Mouse (Mus musculus) liver, postnatal 0 days (tissue): Measurements from ENCODE around the gene Bdp1. TPM values are rescaled to one million over a fixed set of nuclear protein-coding genes. Genes with fewer than 3 reads are reported as not detected.

Experiments
- ATAC-seq: fragments of 200-750 bp; cut with Nextera tagmentation; 2 replicates; pipeline ENCODE4 v1.8.0; 2017; ENCODE audit warnings: mild to moderate bottlenecking, moderate library complexity
- DNase-seq: peaks from one replicate; pipeline ENCODE4 v3.0.0-alpha.2; 2016
- H3K27ac ChIP-seq: fragments of 300-500 bp; sonication (generic); 2 replicates; pipeline ENCODE4 v1.5.1; 2014; ENCODE audit warnings: antibody characterized with exemption, moderate library complexity, mild to moderate bottlenecking, low read depth
- H3K27me3 ChIP-seq: fragments of 300-500 bp; sonication (generic); 2 replicates; pipeline ENCODE4 v1.6.1; 2014; ENCODE audit warnings: low read length, control low read depth, mixed read lengths; ENCODE audit not compliant: insufficient read depth
- H3K36me3 ChIP-seq: fragments of 300-500 bp; sonication (generic); replicated peaks from 2 replicates; pipeline ENCODE4 v1.6.1; 2014; ENCODE audit warnings: mild to moderate bottlenecking, control low read depth, low read length, moderate library complexity, mixed read lengths; ENCODE audit not compliant: insufficient read depth
- H3K4me1 ChIP-seq: fragments of 300-500 bp; sonication (generic); 2 replicates; pipeline ENCODE4 v1.6.1; 2014; ENCODE audit warnings: antibody characterized with exemption, mild to moderate bottlenecking, control low read depth; ENCODE audit not compliant: insufficient read depth
- H3K4me2 ChIP-seq: fragments of 300-500 bp; sonication (generic); 2 replicates; pipeline ENCODE4 v1.6.1; 2014; ENCODE audit warnings: low read depth, mild to moderate bottlenecking, low read length, moderate library complexity, mixed read lengths
- H3K4me3 ChIP-seq: fragments of 300-500 bp; sonication (generic); 2 replicates; pipeline ENCODE4 v1.5.1; 2014; ENCODE audit warnings: low read depth, low read length
- H3K9ac ChIP-seq: fragments of 300-500 bp; sonication (generic); replicated peaks from 2 replicates; pipeline ENCODE4 v1.6.1; 2014; ENCODE audit warnings: mild to moderate bottlenecking, moderate library complexity
- H3K9me3 ChIP-seq: fragments of 300-500 bp; sonication (generic); 2 replicates; pipeline ENCODE4 v1.6.1; 2016; ENCODE audit warnings: mild to moderate bottlenecking, control low read depth, low read length, mixed read lengths
- CTCF ChIP-seq: sonication (generic); IDR thresholded peaks from 2 replicates; pipeline ENCODE4 v1.5.1; 2016; ENCODE audit warnings: antibody characterized with exemption, low read depth
- EP300 ChIP-seq: IDR thresholded peaks from 2 replicates; pipeline ENCODE4 v1.6.1; 2016; ENCODE audit warnings: antibody characterized with exemption, low read depth, mild to moderate bottlenecking
- WGBS: fragments of 180-500 bp; shearing (Covaris S2); extraction: QIAGEN DNeasy Blood & Tissue Kit; methylation state at CpG from one replicate; pipeline ENCODE4 v1.1.7; 2014; ENCODE audit not compliant: insufficient replicate concordance; 5-methylcytosine and 5-hydroxymethylcytosine counted together
- polyA plus RNA-seq: library from polyadenylated mRNA; unstranded; fragments of >200 nt; fragmentation: Nextera tagmentation; extraction: Ambion mirVana; gene quantifications from 2 replicates; pipeline ENCODE4 v1.2.1, GENCODE M21; 2015

Gene Bdp1
- polyA plus RNA-seq, 1 experiment from 2014 or later: 9.1 TPM

GRCm38 (mm10) chr13:100112218-100112972 lies 8.5 kb upstream of the Bdp1 start:
- Histone ChIP-seq H3K27ac (no peak overlapping the region), H3K4me3 (no peak overlapping the region), H3K27me3 (no peaks in the 10 kb centered on the region), H3K9me3 (no peaks in the 10 kb centered on the region), H3K36me3 (no peaks in the 10 kb centered on the region), H3K4me1 (peaks cover 6% of the 10 kb centered on the region; the same call in 1 of the 2 replicates), H3K4me2 (no peak overlapping the region), H3K9ac (no peak overlapping the region)
- no peak for DNase-seq
- WGBS: 33% methylated on average over 5 of the region's 5 CpGs
- TF ChIP-seq EP300: no peak
- TF ChIP-seq CTCF: peak; percentile 74
- no peak for ATAC-seq

- ATAC-seq (peak; percentile 43), DNase-seq (peak; percentile 84)
- peak within 1 kb of the TSS; percentile 60 for H3K9ac ChIP-seq
- TF ChIP-seq EP300 (no peak), CTCF (no peak)
- 3% methylated on average over 74 of the region's 76 CpGs for WGBS
- peak within 1 kb of the TSS; percentile 63 for H3K4me3 ChIP-seq
- no peaks in the 10 kb centered on the region for H3K9me3 ChIP-seq
- no peaks in the 10 kb centered on the region for H3K36me3 ChIP-seq
- peaks cover 11% of the 10 kb centered on the region; the same call in 1 of the 2 replicates for H3K4me1 ChIP-seq
- no peak within 1 kb of the TSS for H3K27ac ChIP-seq
- peak within 1 kb of the TSS; percentile 96 for H3K4me2 ChIP-seq
- H3K27me3 ChIP-seq: no peaks in the 10 kb centered on the region
Measured at GRCm38 (mm10) chr13:100107652-100108472, 4.0 kb upstream of the Bdp1 start, which contains the start of gene Serf1. TSS of gene Serf1 (plus strand) at chr13:100108012.

- Histone ChIP-seq H3K9ac (peak overlapping the region; percentile 89), H3K36me3 (no peaks in the 10 kb centered on the region; the same call in 1 of the 2 replicates), H3K27ac (peak overlapping the region; percentile 93), H3K4me2 (peak overlapping the region; percentile 84), H3K27me3 (no peaks in the 10 kb centered on the region), H3K4me1 (peaks cover 18% of the 10 kb centered on the region), H3K9me3 (no peaks in the 10 kb centered on the region), H3K4me3 (peak overlapping the region; percentile 90)
- DNase-seq: no peak
- WGBS: 2% methylated on average over 15 of the region's 15 CpGs
- no peak for ATAC-seq
- no peak for TF ChIP-seq EP300
- TF ChIP-seq CTCF: no peak
Measured at GRCm38 (mm10) chr13:100103052-100103658, 715 bp downstream of the Bdp1 start.

GRCm38 (mm10) chr13:100098808-100099207 lies 5.1 kb downstream of the Bdp1 start:
- WGBS: 48% methylated on average over 6 of the region's 6 CpGs
- TF ChIP-seq CTCF (no peak), EP300 (no peak)
- no peak for ATAC-seq
- Histone ChIP-seq H3K4me3 (no peak overlapping the region), H3K9me3 (no peaks in the 10 kb centered on the region), H3K9ac (no peak overlapping the region), H3K27ac (no peak overlapping the region), H3K36me3 (peaks cover 34% of the 10 kb centered on the region), H3K4me2 (no peak overlapping the region), H3K4me1 (peaks cover 7% of the 10 kb centered on the region), H3K27me3 (no peaks in the 10 kb centered on the region)
- DNase-seq: no peak

- no peaks in the 10 kb centered on the region for H3K27me3 ChIP-seq
- ATAC-seq (no peak), DNase-seq (no peak)
- H3K4me2 ChIP-seq: no peak overlapping the region
- H3K9me3 ChIP-seq: no peaks in the 10 kb centered on the region
- H3K4me3 ChIP-seq: no peak overlapping the region
- WGBS: 82% methylated on average over 8 of the region's 8 CpGs
- no peak for TF ChIP-seq EP300
- TF ChIP-seq CTCF: no peak
- no peak overlapping the region for H3K9ac ChIP-seq
- H3K4me1 ChIP-seq: no peaks in the 10 kb centered on the region
- peaks cover 76% of the 10 kb centered on the region for H3K36me3 ChIP-seq
- H3K27ac ChIP-seq: no peak overlapping the region
Measured at GRCm38 (mm10) chr13:100071473-100071872, 32.4 kb downstream of the Bdp1 start.

GRCm38 (mm10) chr13:100067821-100068220 lies 36.0 kb downstream of the Bdp1 start:
- peaks cover 66% of the 10 kb centered on the region for H3K36me3 ChIP-seq
- H3K27ac ChIP-seq: no peak overlapping the region
- no peaks in the 10 kb centered on the region for H3K27me3 ChIP-seq
- TF ChIP-seq EP300: no peak
- TF ChIP-seq CTCF: no peak
- H3K9ac ChIP-seq: no peak overlapping the region
- no peak overlapping the region for H3K4me2 ChIP-seq
- no peak for ATAC-seq
- no peaks in the 10 kb centered on the region for H3K4me1 ChIP-seq
- 63% methylated on average over 6 of the region's 6 CpGs for WGBS
- H3K9me3 ChIP-seq: no peaks in the 10 kb centered on the region
- no peak for DNase-seq
- H3K4me3 ChIP-seq: no peak overlapping the region
